Mouse (Mus musculus) hindbrain, embryonic 14.5 days (tissue): Measurements from ENCODE around the gene Borcs6. TPM values are rescaled to one million over a fixed set of nuclear protein-coding genes. Genes with fewer than 3 reads are reported as not detected.
A peak's percentile ranks its signal among the peaks of the same experiment; 100 is the strongest.

ENCODE experiments used
- ATAC-seq: fragments of 200-750 bp; cut with Nextera tagmentation; 2 replicates; pipeline ENCODE4 v1.8.0; 2017; ENCODE audit warnings: moderate number of reproducible peaks, mild to moderate bottlenecking, moderate TSS enrichment, moderate library complexity; ENCODE audit not compliant: low FRiP score
- DNase-seq: peaks from one replicate; pipeline ENCODE4 v3.0.0-alpha.2; 2015; ENCODE audit warnings: low spot score
- H3K27ac ChIP-seq: fragments of 300-500 bp; sonication (generic); 2 replicates; pipeline ENCODE4 v1.5.1; 2014; ENCODE audit warnings: mild to moderate bottlenecking, moderate library complexity
- H3K27me3 ChIP-seq: fragments of 300-500 bp; sonication (generic); 2 replicates; pipeline ENCODE4 v1.6.1; 2014; ENCODE audit warnings: mild to moderate bottlenecking, low read length, mixed read lengths; ENCODE audit not compliant: control insufficient read depth, insufficient read depth
- H3K36me3 ChIP-seq: fragments of 300-500 bp; sonication (generic); replicated peaks from 2 replicates; pipeline ENCODE4 v1.6.1; 2014; ENCODE audit not compliant: control insufficient read depth, insufficient read depth
- H3K4me1 ChIP-seq: fragments of 300-500 bp; sonication (generic); replicated peaks from 2 replicates; pipeline ENCODE4 v1.6.1; 2014; ENCODE audit warnings: antibody characterized with exemption, low read length, mixed read lengths; ENCODE audit not compliant: control insufficient read depth, insufficient read depth
- H3K4me2 ChIP-seq: fragments of 300-500 bp; sonication (generic); replicated peaks from 2 replicates; pipeline ENCODE4 v1.6.1; 2014; ENCODE audit warnings: mild to moderate bottlenecking, moderate library complexity
- H3K4me3 ChIP-seq: fragments of 300-500 bp; sonication (generic); replicated peaks from 2 replicates; pipeline ENCODE4 v1.5.1; 2014; ENCODE audit warnings: mild to moderate bottlenecking, low read length
- H3K9ac ChIP-seq: fragments of 300-500 bp; sonication (generic); 2 replicates; pipeline ENCODE4 v1.6.1; 2014
- H3K9me3 ChIP-seq: fragments of 300-500 bp; sonication (generic); 2 replicates; pipeline ENCODE4 v1.6.1; 2016; ENCODE audit warnings: low read length; ENCODE audit not compliant: control insufficient read depth
- WGBS: fragments of 180-500 bp; shearing (Covaris S2); extraction: QIAGEN DNeasy Blood & Tissue Kit; methylation state at CpG from one replicate; pipeline ENCODE4 v1.1.7; 2014; 5-methylcytosine and 5-hydroxymethylcytosine counted together
- polyA plus RNA-seq: library from polyadenylated mRNA; unstranded; fragments of >200 nt; fragmentation: Nextera tagmentation; extraction: Ambion mirVana; gene quantifications from 2 replicates; pipeline ENCODE4 v1.2.1, GENCODE M21; 2014

The Borcs6 gene
- polyA plus RNA-seq, 1 experiment from 2014 or later: 18.6 TPM

DNA sequence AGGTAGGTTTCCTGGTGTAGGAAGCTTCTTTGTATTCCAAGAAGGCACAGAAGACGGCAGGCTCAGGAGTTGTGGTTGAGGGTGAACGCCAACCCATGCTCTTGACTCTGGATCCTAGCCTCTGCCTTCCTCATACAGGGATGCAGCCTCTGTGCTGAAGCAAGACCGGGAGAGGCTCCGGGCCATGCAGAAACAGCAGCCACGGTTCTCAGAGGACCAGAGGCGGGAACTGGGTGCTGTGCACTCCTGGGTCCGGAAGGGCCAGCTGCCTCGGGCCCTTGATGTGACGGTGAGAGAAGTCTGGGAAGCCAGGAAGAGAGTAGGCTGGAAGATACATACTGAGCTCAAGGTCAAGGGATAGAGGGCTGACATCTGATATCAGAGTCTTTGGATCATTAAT, 48.7 kb downstream of the Borcs6 start:
- Histone ChIP-seq H3K4me2 (no peak overlapping the region), H3K9ac (no peak overlapping the region), H3K27ac (no peak overlapping the region), H3K36me3 (peaks cover 60% of the 10 kb centered on the region), H3K27me3 (no peaks in the 10 kb centered on the region), H3K9me3 (no peaks in the 10 kb centered on the region), H3K4me1 (no peaks in the 10 kb centered on the region), H3K4me3 (no peak overlapping the region)
- no peak for ATAC-seq
- 92% methylated on average over 9 of the region's 9 CpGs for WGBS
- no peak for DNase-seq

DNA sequence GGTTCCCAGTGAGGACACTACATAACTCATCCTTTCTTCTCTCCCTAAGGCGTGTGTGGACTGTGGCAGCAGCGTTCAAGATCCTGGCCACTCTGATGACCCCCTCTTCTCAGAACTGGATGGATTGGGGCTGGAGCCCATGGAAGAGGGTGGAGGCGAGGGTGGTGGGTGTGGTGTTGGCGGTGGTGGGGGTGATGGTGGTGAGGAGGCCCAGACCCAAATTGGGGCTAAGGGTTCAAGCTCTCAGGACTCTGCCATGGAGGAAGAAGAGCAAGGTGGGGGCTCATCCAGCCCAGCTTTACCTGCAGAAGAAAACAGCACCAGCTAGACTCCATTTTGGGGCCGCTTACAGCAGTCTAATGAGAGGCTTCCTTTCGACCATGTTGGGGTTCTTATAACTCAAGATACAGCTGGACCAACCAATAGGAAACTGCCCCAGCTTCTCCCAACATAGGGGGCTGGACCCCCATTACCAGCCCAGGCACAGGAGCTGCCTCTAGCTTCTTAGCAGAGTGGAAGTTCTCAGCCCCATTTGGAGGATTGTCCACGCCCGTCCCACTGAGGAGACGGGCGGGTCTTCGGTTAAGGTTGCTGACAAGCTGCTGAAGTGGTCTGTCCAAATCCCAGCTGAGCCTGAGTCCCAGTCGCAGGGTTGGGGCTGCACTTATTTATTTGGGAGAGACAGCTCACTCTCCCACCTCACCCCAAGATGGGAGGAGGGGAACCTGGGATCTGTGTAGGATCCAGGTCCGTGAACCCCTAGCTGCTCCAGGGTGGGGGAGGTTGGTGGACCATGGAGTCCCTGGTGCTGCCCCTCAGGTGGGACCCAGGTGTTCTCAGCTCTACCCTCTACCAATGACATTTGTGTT, 49.7 kb downstream of the Borcs6 start:
- ATAC-seq: no peak
- no peaks in the 10 kb centered on the region for H3K9me3 ChIP-seq
- H3K4me2 ChIP-seq: no peak overlapping the region
- H3K36me3 ChIP-seq: peaks cover 50% of the 10 kb centered on the region
- no peak overlapping the region for H3K27ac ChIP-seq
- no peak overlapping the region for H3K9ac ChIP-seq
- H3K4me3 ChIP-seq: no peak overlapping the region
- no peaks in the 10 kb centered on the region for H3K4me1 ChIP-seq
- no peak for DNase-seq
- H3K27me3 ChIP-seq: no peaks in the 10 kb centered on the region
- 81% methylated on average over 13 of the region's 13 CpGs for WGBS

DNA sequence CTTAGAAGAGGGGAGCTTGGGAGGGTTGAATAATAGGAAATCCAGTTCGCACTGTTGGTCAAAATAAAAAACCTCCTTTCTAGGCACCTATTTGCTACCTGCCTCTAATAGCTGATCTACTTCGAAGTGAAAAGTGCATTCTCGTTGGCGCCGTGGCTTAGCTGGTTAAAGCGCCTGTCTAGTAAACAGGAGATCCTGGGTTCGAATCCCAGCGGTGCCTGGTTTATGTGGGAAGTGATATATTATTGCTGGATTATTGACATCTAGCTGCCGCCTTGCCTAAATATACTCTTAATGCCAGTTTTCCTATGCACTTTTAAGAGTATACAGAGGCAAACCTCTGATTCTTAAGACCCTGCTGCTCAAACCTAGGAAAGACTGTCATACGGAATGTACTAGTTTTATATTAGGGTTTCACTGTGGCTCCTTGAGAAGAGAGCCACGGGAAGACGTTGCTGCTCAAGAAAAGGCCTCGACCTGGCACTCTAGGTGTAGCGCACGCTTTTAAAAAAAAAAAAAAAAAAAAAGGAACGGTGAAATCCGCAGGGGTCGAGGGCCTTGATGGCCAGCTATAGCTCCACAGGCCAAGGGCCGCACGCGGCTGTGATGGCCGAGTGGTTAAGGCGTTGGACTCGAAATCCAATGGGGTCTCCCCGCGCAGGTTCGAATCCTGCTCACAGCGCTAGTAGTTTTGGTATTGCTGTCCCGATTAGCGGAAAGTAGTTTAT, 51.0 kb downstream of the Borcs6 start:
- 1% methylated on average over 30 of the region's 30 CpGs for WGBS
- H3K9me3 ChIP-seq: no peaks in the 10 kb centered on the region
- DNase-seq (peak; percentile 98), ATAC-seq (peak; percentile 69; the same call in 1 of the 2 replicates)
- H3K4me1 ChIP-seq: no peaks in the 10 kb centered on the region
- peak overlapping the region; percentile 56 for H3K4me2 ChIP-seq
- H3K27ac ChIP-seq: no peak overlapping the region
- H3K4me3 ChIP-seq: peak overlapping the region; percentile 31
- H3K36me3 ChIP-seq: peaks cover 37% of the 10 kb centered on the region
- H3K9ac ChIP-seq: peak overlapping the region; percentile 35; the same call in 1 of the 2 replicates
- 0 out of 2 replicates have a peak, but pooled peaks cover under 1% of the 10 kb centered on the region for H3K27me3 ChIP-seq

Other genes starting within 250 kb of the Borcs6 start
- 91.2 and 97.1 TPM in 2 replicates for gene Ndel1, start 187.9 kb upstream of the Borcs6 start, polyA plus RNA-seq
- gene Rnf222, start 171.2 kb upstream of the Borcs6 start, polyA plus RNA-seq: not detected in 2 replicates
- gene Rpl26, start 158.1 kb upstream of the Borcs6 start, polyA plus RNA-seq: 573 and 680 TPM in 2 replicates
- gene Odf4, start 132.6 kb upstream of the Borcs6 start, polyA plus RNA-seq: 0.52 and 0.56 TPM in 2 replicates
- gene Arhgef15, start 102.2 kb upstream of the Borcs6 start, polyA plus RNA-seq: 20.1 and 23.4 TPM in 2 replicates
- 2.0 and 2.3 TPM in 2 replicates for gene Slc25a35, start 91.6 kb upstream of the Borcs6 start, polyA plus RNA-seq
- 26.2 and 32.3 TPM in 2 replicates for gene Rangrf, start 84.5 kb upstream of the Borcs6 start, polyA plus RNA-seq
- 12.7 and 15.3 TPM in 2 replicates for gene Pfas, start 51.3 kb upstream of the Borcs6 start, polyA plus RNA-seq
- gene Ctc1, start 43.8 kb upstream of the Borcs6 start, polyA plus RNA-seq: 54.4 and 58.9 TPM in 2 replicates
- 17.0 and 22.0 TPM in 2 replicates for gene Aurkb, start 14.1 kb upstream of the Borcs6 start, polyA plus RNA-seq
- gene Tmem107, start 11.1 kb downstream of the Borcs6 start, polyA plus RNA-seq: 40.3 and 40.7 TPM in 2 replicates
- gene Vamp2, start 28.8 kb downstream of the Borcs6 start, polyA plus RNA-seq: 324 and 368 TPM in 2 replicates
- 9.6 and 10.1 TPM in 2 replicates for gene Per1, start 35.5 kb downstream of the Borcs6 start, polyA plus RNA-seq
- gene Hes7, start 60.7 kb downstream of the Borcs6 start, polyA plus RNA-seq: 0.43 and 0.52 TPM in 2 replicates
- 0.39 and 0.56 TPM in 2 replicates for gene 9130213A22Rik, start 62.9 kb downstream of the Borcs6 start, polyA plus RNA-seq
- gene Aloxe3, start 66.2 kb downstream of the Borcs6 start, polyA plus RNA-seq: 4.3 and 4.9 TPM in 2 replicates
- 0.59 and 0.60 TPM in 2 replicates for gene Alox12b, start 97.3 kb downstream of the Borcs6 start, polyA plus RNA-seq
- gene Alox8, start 138.1 kb downstream of the Borcs6 start, polyA plus RNA-seq: 0.25 and 0.30 TPM in 2 replicates
- gene Gucy2e, start 177.3 kb downstream of the Borcs6 start, polyA plus RNA-seq: 0.29 and 0.34 TPM in 2 replicates